Mouse (Mus musculus) liver, adult (tissue): ENCODE results near the gene Krtap3-3.
"Not testable (repeated sequence)": the region's sequence is repeated elsewhere in the genome, so short reads cannot be mapped to it uniquely, and the experiment has no call there.

ENCODE experiments used
- GATA4 ChIP-seq: IDR thresholded peaks from 2 replicates; pipeline ENCODE4 v1.6.1; 2014; ENCODE audit warnings: mild to moderate bottlenecking, low read length; ENCODE audit not compliant: insufficient replicate concordance

The Krtap3-3 gene

GRCm38 (mm10) chr11:99550765-99551164 is at the start of gene Krtap3-3:
Krtap3-3 (minus strand) TSS chr11:99550865.
- no peak for TF ChIP-seq GATA4

- not testable (repeated sequence) for TF ChIP-seq GATA4
These were observed 47.1 kb upstream of the Krtap3-3 start, which contains the start of gene Krtap9-3 for GRCm38 (mm10) chr11:99597742-99598141. Krtap9-3 (minus strand) TSS chr11:99598105.

GRCm38 (mm10) chr11:99590981-99591380 is 40.3 kb upstream of the Krtap3-3 start, which contains the start of gene Krtap1-3:
Krtap1-3 (minus strand) TSS chr11:99591339.
- no peak for TF ChIP-seq GATA4

- TF ChIP-seq GATA4, result no peak
These were observed 34.4 kb upstream of the Krtap3-3 start for GRCm38 (mm10) chr11:99585096-99585495.

- no peak for TF ChIP-seq GATA4
These were observed 32.6 kb upstream of the Krtap3-3 start, which contains the start of gene Krtap1-4 for GRCm38 (mm10) chr11:99583245-99583704. Krtap1-4 (minus strand) TSS chr11:99583654.

GRCm38 (mm10) chr11:99581564-99581963 is 30.9 kb upstream of the Krtap3-3 start:
- TF ChIP-seq GATA4, result no peak

- TF ChIP-seq GATA4, result no peak
These were observed 30.4 kb upstream of the Krtap3-3 start for GRCm38 (mm10) chr11:99581051-99581450.

GRCm38 (mm10) chr11:99580636-99581035 is 30.0 kb upstream of the Krtap3-3 start, which contains the start of gene Krtap1-5:
Krtap1-5 (minus strand) TSS chr11:99581016.
- TF ChIP-seq GATA4, result no peak

GRCm38 (mm10) chr11:99574106-99574505 is 23.4 kb upstream of the Krtap3-3 start:
- TF ChIP-seq GATA4, result no peak

- no peak for TF ChIP-seq GATA4
These were observed 22.5 kb upstream of the Krtap3-3 start for GRCm38 (mm10) chr11:99573164-99573563.

GRCm38 (mm10) chr11:99566530-99566929 is 15.9 kb upstream of the Krtap3-3 start, which contains the start of gene Krtap3-1:
Krtap3-1 (minus strand) TSS chr11:99566630.
- TF ChIP-seq GATA4, result no peak

GRCm38 (mm10) chr11:99562580-99562979 is 11.9 kb upstream of the Krtap3-3 start:
- no peak for TF ChIP-seq GATA4

- no peak for TF ChIP-seq GATA4
These were observed 8.7 kb upstream of the Krtap3-3 start, which contains the start of gene Gm11939 for GRCm38 (mm10) chr11:99559366-99559765. Gm11939 (minus strand) TSS chr11:99559466.

GRCm38 (mm10) chr11:99557976-99558745 is 7.5 kb upstream of the Krtap3-3 start:
- no peak for TF ChIP-seq GATA4

GRCm38 (mm10) chr11:99556753-99557152 is 6.1 kb upstream of the Krtap3-3 start, which contains the start of gene Krtap3-2:
Krtap3-2 (minus strand) TSS chr11:99556853.
- no peak for TF ChIP-seq GATA4

GRCm38 (mm10) chr11:99556195-99556594 is 5.5 kb upstream of the Krtap3-3 start:
- TF ChIP-seq GATA4, result no peak
